In genomic region chr6:48702601-48703000, GRCm38 (mm10) we compare ENCODE assay signal across 18 mouse cellular contexts. TPM values are rescaled to one million over a fixed set of nuclear protein-coding genes. Genes with fewer than 3 reads are reported as not detected.
DNase-seq lines count a peak whose midpoint lies in the region; ATAC-seq and TF ChIP-seq lines count a peak whose summit lies in the region.
"Had no signal": no experiment of that assay in that cellular context is flagged by ENCODE, and none has a peak within 500 bp of the region (broad histone marks: within the 10 kb centered on the region; RNA-seq: fewer than 3 reads in every experiment).

No protein-coding gene starts in this region.

- TF ChIP-seq EP300 in heart, postnatal 0 days (IDR thresholded peaks at IDR 0.05; ENCODE audit: low read depth): no peak

- TF ChIP-seq CTCF in heart, postnatal 0 days (IDR thresholded peaks at IDR 0.05; ENCODE audit: low read depth): no peak
- TF ChIP-seq CTCF in liver, adult 2 months (IDR thresholded peaks at IDR 0.05; ENCODE audit: low read depth, low read length): 0 out of 2 replicates have a peak, but pooled peaks have one; percentile 2

- no peak for TF ChIP-seq POLR2A in liver, adult 2 months (IDR thresholded peaks at IDR 0.05; ENCODE audit: extremely low read depth, insufficient read depth, low read length)

- H3K27me3 ChIP-seq in heart, postnatal 0 days (ENCODE audit: control insufficient read depth, insufficient read depth, low read length): no peaks in the 10 kb centered on the region
- no peaks in the 10 kb centered on the region for H3K27me3 ChIP-seq in liver, adult 2 months (ENCODE audit: control insufficient read depth, insufficient read depth, low read length)
- H3K27me3 ChIP-seq in liver, embryonic 12.5 days (replicated peaks): no peaks in the 10 kb centered on the region
- H3K27me3 ChIP-seq: forebrain, embryonic 15.5 days; neural tube, embryonic 15.5 days had no signal

- H3K36me3 ChIP-seq in heart, postnatal 0 days (replicated peaks; ENCODE audit: control insufficient read depth, insufficient read depth, low read length): 0 out of 2 replicates have a peak, but pooled peaks cover 3% of the 10 kb centered on the region
- H3K36me3 ChIP-seq in liver, adult 2 months (ENCODE audit: control insufficient read depth, insufficient read depth, low read length): peaks cover 4% of the 10 kb centered on the region; the same call in 1 of the 2 replicates
- no peaks in the 10 kb centered on the region for H3K36me3 ChIP-seq in liver, embryonic 12.5 days
- H3K36me3 ChIP-seq: forebrain, embryonic 15.5 days; hindbrain, embryonic 10.5 days; limb, embryonic 10.5 days; neural tube, embryonic 15.5 days had no signal

- no peak for DNase-seq in heart, postnatal 0 days (ENCODE audit: low spot score)
- DNase-seq in heart, postnatal 14 days: no peak
- no peak for DNase-seq in liver, adult 2 months (ENCODE audit: extremely low read depth, low read depth, low spot score)
- peak; percentile 36 for DNase-seq in ES-CJ7 (ENCODE audit: low read depth, low spot score)
- peak; percentile 57 for DNase-seq in naive thymus-derived CD4-positive, alpha-beta T cell, adult 2 months (ENCODE audit: low read depth)
- DNase-seq in ovary, postnatal 14 days (ENCODE audit: low spot score): no peak
- DNase-seq: adrenal gland, postnatal 25 days; cerebellum, postnatal 10 days; gastrocnemius, postnatal 10 days had no signal

- H3K4me1 ChIP-seq in heart, postnatal 0 days (ENCODE audit: control insufficient read depth, insufficient read depth): 0 out of 2 replicates have a peak, but pooled peaks cover 10% of the 10 kb centered on the region
- H3K4me1 ChIP-seq in liver, adult 2 months (ENCODE audit: control insufficient read depth, insufficient read depth, low read length): peaks cover 4% of the 10 kb centered on the region; the same call in 1 of the 2 replicates
- no peaks in the 10 kb centered on the region; the same call in 1 of the 2 replicates for H3K4me1 ChIP-seq in liver, embryonic 12.5 days
- H3K4me1 ChIP-seq: forebrain, embryonic 15.5 days; hindbrain, embryonic 10.5 days; neural tube, embryonic 15.5 days had no signal

- H3K4me3 ChIP-seq in heart, postnatal 0 days (ENCODE audit: low read depth, low read length): no peak overlapping the region
- no peak overlapping the region for H3K4me3 ChIP-seq in liver, adult 2 months (ENCODE audit: insufficient read depth, low read depth, low read length)
- no peak overlapping the region for H3K4me3 ChIP-seq in liver, embryonic 12.5 days
- H3K4me3 ChIP-seq: forebrain, embryonic 15.5 days; hindbrain, embryonic 10.5 days; limb, embryonic 10.5 days; neural tube, embryonic 15.5 days had no signal

- WGBS in heart, postnatal 0 days: 65% methylated on average over 5 of the region's 5 CpGs
- 82% methylated on average over 5 of the region's 5 CpGs for WGBS in liver, adult 2 months
- WGBS in liver, embryonic 12.5 days (ENCODE audit: insufficient replicate concordance): 64% methylated on average over 5 of the region's 5 CpGs

- intact Hi-C loops in heart, postnatal 14 days (cut with DNase I): no loop called here

- H3K27ac ChIP-seq in heart, postnatal 0 days (ENCODE audit: low read depth): peak overlapping the region; percentile 88; the same call in 1 of the 2 replicates
- H3K27ac ChIP-seq in liver, adult 2 months (replicated peaks; ENCODE audit: insufficient read depth, low read depth, low read length): peak overlapping the region; percentile 59
- H3K27ac ChIP-seq in liver, embryonic 12.5 days: no peak overlapping the region
- H3K27ac ChIP-seq: forebrain, embryonic 15.5 days; hindbrain, embryonic 10.5 days; limb, embryonic 10.5 days; neural tube, embryonic 15.5 days had no signal

- H3K9me3 ChIP-seq in heart, postnatal 0 days (replicated peaks; ENCODE audit: control insufficient read depth, low read length): no peaks in the 10 kb centered on the region
- H3K9me3 ChIP-seq in liver, embryonic 12.5 days (replicated peaks): no peaks in the 10 kb centered on the region
- H3K9me3 ChIP-seq: forebrain, embryonic 15.5 days; hindbrain, embryonic 10.5 days; limb, embryonic 10.5 days; neural tube, embryonic 15.5 days had no signal

- H3K4me2 ChIP-seq in heart, postnatal 0 days (ENCODE audit: low read depth, low read length): no peak overlapping the region
- H3K4me2 ChIP-seq in liver, embryonic 12.5 days: no peak overlapping the region
- H3K4me2 ChIP-seq: forebrain, embryonic 15.5 days; neural tube, embryonic 15.5 days had no signal

- ATAC-seq in heart, postnatal 0 days (ENCODE audit: insufficient read depth, low read depth): no peak
- no peak for ATAC-seq in liver, embryonic 12.5 days
- ATAC-seq: forebrain, embryonic 15.5 days had no signal

- H3K79me2 ChIP-seq in liver, adult 2 months (ENCODE audit: control insufficient read depth, insufficient read depth, low read length): no peaks in the 10 kb centered on the region

- no peak overlapping the region for H3K9ac ChIP-seq in heart, postnatal 0 days (replicated peaks; ENCODE audit: low read depth, low read length)
- H3K9ac ChIP-seq in liver, adult 2 months (ENCODE audit: low read depth, low read length): no peak overlapping the region
- no peak overlapping the region for H3K9ac ChIP-seq in liver, embryonic 12.5 days
- H3K9ac ChIP-seq: forebrain, embryonic 15.5 days; neural tube, embryonic 15.5 days had no signal

RNA-seq across cellular contexts. Expression of gene Gimap6, which starts 5.4 kb away (rescaled TPM):
- total RNA-seq in heart, postnatal 0 days (2014; rRNA removed; ENCODE audit: low replicate concordance): 38.5 and 39.3 TPM in 2 replicates
- 40.4 and 41.1 TPM in 2 replicates for polyA plus RNA-seq in heart, postnatal 0 days (2015; fragmentation: Nextera tagmentation; extraction: Ambion mirVana)
- 10 to 100 TPM; 48.0 to 53.9 TPM for total RNA-seq in heart, postnatal 14 days (2021)
- total RNA-seq in liver, adult 2 months (2014; rRNA removed): 13.9 and 19.1 TPM in 2 replicates
- 2.6 and 2.8 TPM in 2 replicates for polyA plus RNA-seq in liver, adult 2 months (2012; rRNA removed)
- 11.7 and 12.7 TPM in 2 replicates for polyA plus RNA-seq in liver, embryonic 12.5 days (2016; fragmentation: Nextera tagmentation; extraction: Ambion mirVana)

RNA-seq across cellular contexts. Expression of gene Gm28053, which starts 15.8 kb away (rescaled TPM):
- total RNA-seq in heart, postnatal 0 days (2014; rRNA removed; ENCODE audit: low replicate concordance): not detected in 2 replicates
- polyA plus RNA-seq in heart, postnatal 0 days (2015; fragmentation: Nextera tagmentation; extraction: Ambion mirVana): 3.0 and 4.1 TPM in 2 replicates
- 1 to 10 TPM; 3.5 to 7.9 TPM for total RNA-seq in heart, postnatal 14 days (2021)
- total RNA-seq in liver, adult 2 months (2014; rRNA removed): not detected in 2 replicates
- not detected in 2 replicates for polyA plus RNA-seq in liver, adult 2 months (2012; rRNA removed)
- polyA plus RNA-seq in liver, embryonic 12.5 days (2016; fragmentation: Nextera tagmentation; extraction: Ambion mirVana): 0.75 and 1.2 TPM in 2 replicates
- total RNA-seq: ES-E14 had no signal
- polyA plus RNA-seq: forebrain, embryonic 15.5 days; hindbrain, embryonic 10.5 days; liver, embryonic 16.5 days; neural tube, embryonic 15.5 days had no signal

RNA-seq across cellular contexts. Expression of gene Gimap7, which starts 15.8 kb away (rescaled TPM):
- total RNA-seq in heart, postnatal 0 days (2014; rRNA removed; ENCODE audit: low replicate concordance): not detected in 2 replicates
- polyA plus RNA-seq in heart, postnatal 0 days (2015; fragmentation: Nextera tagmentation; extraction: Ambion mirVana): not detected in 2 replicates
- under 1 TPM; 0.22 to 0.24 TPM for total RNA-seq in heart, postnatal 14 days (2021)
- total RNA-seq in liver, adult 2 months (2014; rRNA removed): 0.37 and 0.47 TPM in 2 replicates
- polyA plus RNA-seq in liver, adult 2 months (2012; rRNA removed): 0.19 and 0.35 TPM in 2 replicates
- 0.10 and 0.18 TPM in 2 replicates for polyA plus RNA-seq in liver, embryonic 12.5 days (2016; fragmentation: Nextera tagmentation; extraction: Ambion mirVana)
- total RNA-seq: ES-E14; gastrocnemius, postnatal 10 days; layer of hippocampus, postnatal 25 days had no signal
- polyA plus RNA-seq: forebrain, embryonic 15.5 days; hindbrain, embryonic 10.5 days; kidney, embryonic 14.5 days; limb, embryonic 10.5 days; neural tube, embryonic 15.5 days had no signal

RNA-seq across cellular contexts. Expression of gene Gimap4, which starts 18.3 kb away (rescaled TPM):
- 23.0 and 27.1 TPM in 2 replicates for total RNA-seq in heart, postnatal 0 days (2014; rRNA removed; ENCODE audit: low replicate concordance)
- 37.4 and 43.8 TPM in 2 replicates for polyA plus RNA-seq in heart, postnatal 0 days (2015; fragmentation: Nextera tagmentation; extraction: Ambion mirVana)
- 10 to 100 TPM; 32.2 to 42.6 TPM for total RNA-seq in heart, postnatal 14 days (2021)
- 11.9 and 15.1 TPM in 2 replicates for total RNA-seq in liver, adult 2 months (2014; rRNA removed)
- 3.9 and 5.5 TPM in 2 replicates for polyA plus RNA-seq in liver, adult 2 months (2012; rRNA removed)
- 15.7 and 15.9 TPM in 2 replicates for polyA plus RNA-seq in liver, embryonic 12.5 days (2016; fragmentation: Nextera tagmentation; extraction: Ambion mirVana)
- total RNA-seq: layer of hippocampus, postnatal 25 days had no signal

RNA-seq across cellular contexts. Expression of gene Gimap9, which starts 26.7 kb away (rescaled TPM):
- 1.8 and 4.6 TPM in 2 replicates for total RNA-seq in heart, postnatal 0 days (2014; rRNA removed; ENCODE audit: low replicate concordance)
- 4.7 and 5.7 TPM in 2 replicates for polyA plus RNA-seq in heart, postnatal 0 days (2015; fragmentation: Nextera tagmentation; extraction: Ambion mirVana)
- total RNA-seq in heart, postnatal 14 days (2021): 1 to 10 TPM; 4.2 to 6.4 TPM
- total RNA-seq in liver, adult 2 months (2014; rRNA removed): 11.6 and 12.2 TPM in 2 replicates
- polyA plus RNA-seq in liver, adult 2 months (2012; rRNA removed): 4.2 and 6.3 TPM in 2 replicates
- polyA plus RNA-seq in liver, embryonic 12.5 days (2016; fragmentation: Nextera tagmentation; extraction: Ambion mirVana): 11.4 and 12.9 TPM in 2 replicates

Comparison
In these comparisons a context has a peak if more than half of its experiments do, and no peak if none do; other contexts are left out.
1. DNase-seq: peak in ES-CJ7 (single experiment) and naive thymus-derived CD4-positive, alpha-beta T cell, adult 2 months (single experiment); none in heart, postnatal 0 days (single experiment), heart, postnatal 14 days (0 of 2), liver, adult 2 months (single experiment) and ovary, postnatal 14 days (single experiment).